Mouse (Mus musculus) spleen, postnatal 36 days (tissue): Measurements from ENCODE around the gene Zfhx2.

Source experiments
- DNase-seq, 2 experiments: peaks; one replicate each; pipeline ENCODE4 v3.0.0; 2022; ENCODE audit warnings: low spot score in 2 of 2, mixed read lengths in 1 of 2

The Zfhx2 gene

DNA sequence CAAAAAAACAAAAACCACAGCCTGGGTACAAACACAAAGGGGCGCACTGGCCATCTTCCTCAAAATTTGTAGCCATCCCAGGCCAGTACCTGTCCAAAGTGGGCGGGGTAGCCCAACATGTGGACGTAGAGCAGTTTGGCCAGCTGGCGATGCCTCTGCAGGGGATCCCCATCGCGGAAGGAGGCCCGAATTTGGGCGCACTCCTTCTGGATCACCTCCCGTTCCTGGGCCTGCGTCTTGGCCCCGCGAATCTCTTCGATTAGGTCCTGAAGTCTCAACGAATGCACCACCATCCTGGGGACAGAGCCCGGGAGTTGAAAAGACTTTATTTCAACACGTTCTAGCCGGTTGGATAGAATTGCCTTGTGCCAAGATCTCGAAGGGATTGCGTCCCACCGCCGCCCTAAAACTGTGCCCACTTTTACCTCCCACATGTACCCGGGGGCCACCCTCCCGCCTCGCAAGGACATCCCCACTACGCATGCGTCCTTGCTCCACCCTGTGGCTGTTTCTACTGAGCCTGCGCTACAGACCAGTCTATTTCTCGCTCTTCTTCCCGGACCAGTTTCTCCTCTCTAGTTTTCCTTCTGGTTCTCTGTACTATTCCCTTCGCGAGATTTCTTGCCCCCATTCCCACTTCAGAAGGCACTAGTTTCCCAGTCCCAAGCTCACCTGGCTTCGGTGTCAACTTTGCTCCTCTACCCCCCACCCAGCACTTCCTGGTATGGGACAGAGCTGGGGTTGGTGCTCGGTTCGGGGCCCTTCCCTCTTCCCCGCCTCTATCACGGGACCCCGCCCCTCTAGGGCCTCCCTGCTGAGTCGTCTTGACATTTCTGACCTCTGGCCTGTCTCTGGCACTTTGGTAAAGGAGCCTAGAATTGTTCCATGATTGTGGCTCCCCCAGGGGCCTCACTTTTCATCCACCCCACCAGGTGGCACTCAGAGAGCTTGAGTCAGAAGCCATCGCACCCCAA, 14.0 kb upstream of the Zfhx2 start, which contains the start of gene Ap1g2:
Gene Ap1g2, minus strand, starts transcription at position 758 of the 974 bp plus-strand sequence.
- DNase-seq = peak; percentile 89

DNA sequence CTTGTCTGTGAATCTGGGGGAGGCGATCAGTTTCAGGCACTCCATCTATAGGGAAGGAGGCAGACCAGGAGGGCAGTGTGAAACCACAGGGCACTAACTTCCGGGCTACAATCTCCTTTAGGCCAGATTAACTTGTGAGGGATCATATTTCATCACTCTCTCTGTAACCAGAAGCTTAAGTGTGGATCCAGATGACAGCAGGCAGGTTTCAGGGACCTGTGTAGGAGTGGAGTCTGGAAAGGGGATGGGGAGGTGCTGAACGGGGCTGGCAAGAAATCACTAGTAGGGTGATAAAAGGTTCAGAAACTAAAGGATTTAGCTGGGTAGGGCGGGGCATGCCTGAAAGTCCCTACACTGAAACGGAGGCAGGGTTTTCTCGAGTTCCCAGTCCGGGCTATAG, 13.3 kb upstream of the Zfhx2 start:
- no peak for DNase-seq

DNA sequence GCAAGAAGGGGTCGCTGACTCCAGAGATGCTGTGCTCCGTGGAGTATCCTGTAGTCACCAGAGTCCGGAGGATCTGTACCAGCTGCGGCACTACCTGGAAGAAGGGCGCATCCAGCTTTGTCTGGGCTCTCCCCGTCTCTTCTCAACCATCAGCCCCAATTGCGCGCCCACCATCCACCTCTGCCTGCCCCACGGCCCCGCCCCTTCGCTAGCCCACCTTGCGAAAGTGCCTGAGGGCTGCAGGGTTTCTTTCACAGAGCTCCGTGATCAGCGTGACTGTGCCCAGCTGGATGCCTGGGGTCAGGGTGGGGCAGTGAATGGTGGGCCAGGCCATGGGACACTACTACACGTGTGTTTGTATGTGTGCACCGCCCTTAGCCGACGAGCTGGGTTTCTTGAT, 12.2 kb upstream of the Zfhx2 start:
- no peak for DNase-seq

DNA sequence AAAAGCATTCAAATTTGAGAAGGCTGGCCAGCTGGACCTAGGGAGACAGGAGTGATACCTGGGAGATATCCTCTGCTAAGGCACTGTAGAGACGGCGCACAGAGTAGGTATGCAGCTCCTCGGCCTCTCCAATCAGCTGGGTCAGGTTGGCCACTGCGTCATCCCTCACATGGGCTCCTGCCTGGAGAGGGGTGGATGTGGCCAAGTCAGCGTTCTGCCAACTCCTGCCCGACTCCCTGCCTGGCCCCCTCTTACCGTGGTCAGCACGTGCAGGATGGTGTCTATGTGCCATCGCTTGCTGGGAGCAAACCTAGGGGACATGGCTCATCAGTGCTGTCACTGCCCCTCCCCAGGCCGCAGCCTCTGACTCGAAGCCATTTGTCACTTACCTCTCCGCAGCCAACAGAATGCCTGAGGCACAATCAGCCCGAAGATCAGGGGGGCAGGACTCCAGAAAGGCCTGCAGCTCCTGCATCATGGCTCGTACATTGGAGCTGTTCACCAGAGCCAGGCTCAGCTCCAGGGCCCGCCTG, 10.2 kb upstream of the Zfhx2 start:
- DNase-seq = no peak

DNA sequence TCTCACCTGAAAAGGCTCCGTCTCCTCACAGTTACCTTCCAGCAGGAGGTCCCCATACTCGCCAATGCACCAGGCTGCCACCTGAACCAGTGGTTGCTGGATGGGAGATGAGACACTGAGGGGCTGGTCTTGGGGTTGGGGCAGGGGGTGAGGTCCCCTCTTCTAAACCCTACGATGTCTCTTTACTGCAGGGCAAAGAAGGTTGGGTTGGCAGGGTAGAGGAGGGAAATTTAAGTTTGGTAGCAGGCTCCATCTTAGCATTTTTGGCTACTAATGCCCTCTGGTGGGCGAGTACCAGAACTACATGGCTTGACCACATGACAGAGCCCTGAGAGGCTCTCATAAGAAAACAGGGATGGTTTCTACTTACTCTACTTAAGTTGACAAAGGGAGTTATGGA, 9.5 kb upstream of the Zfhx2 start:
- no peak for DNase-seq

DNA sequence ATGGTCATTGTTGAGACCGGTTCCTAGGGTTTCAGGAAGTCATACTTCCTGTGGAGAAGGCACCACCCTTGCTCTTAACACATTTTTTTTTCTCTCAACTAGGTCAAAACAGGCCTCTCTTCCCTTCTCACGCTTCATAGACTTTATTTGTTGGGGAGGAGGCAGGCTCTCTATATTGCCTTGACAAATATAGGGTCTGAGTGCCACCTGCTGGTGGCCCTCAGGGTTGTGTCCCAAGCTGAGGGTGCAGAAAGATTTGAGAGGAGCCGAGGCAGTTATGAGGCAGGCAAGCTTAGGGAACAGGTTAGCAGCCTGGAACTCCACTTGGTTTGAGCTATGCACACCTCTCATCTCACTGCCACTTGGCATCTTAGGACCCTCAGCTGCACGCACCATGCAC, 5.9 kb upstream of the Zfhx2 start:
- peak; percentile 41 to 51 for DNase-seq

DNA sequence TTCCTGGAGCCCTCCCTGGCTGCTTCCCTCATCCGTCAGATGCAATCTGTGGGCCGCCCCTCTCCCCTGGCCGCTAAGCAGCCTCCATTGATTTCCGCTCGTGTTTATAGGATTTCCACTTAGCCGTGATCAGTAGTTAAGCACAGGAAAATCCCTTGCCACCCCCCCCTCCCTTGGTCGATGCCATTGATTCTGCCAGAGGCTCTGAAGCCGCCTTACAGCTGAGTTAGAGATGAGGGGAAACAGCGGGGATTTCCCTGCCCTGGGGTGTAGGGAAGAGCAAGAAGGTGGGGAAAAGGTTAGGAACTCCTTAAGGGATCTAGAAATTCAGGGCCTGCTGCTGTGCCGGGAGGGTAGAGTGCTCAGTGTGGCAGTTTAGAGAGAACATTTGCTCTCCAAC, 5.5 kb upstream of the Zfhx2 start:
- no peak for DNase-seq

DNA sequence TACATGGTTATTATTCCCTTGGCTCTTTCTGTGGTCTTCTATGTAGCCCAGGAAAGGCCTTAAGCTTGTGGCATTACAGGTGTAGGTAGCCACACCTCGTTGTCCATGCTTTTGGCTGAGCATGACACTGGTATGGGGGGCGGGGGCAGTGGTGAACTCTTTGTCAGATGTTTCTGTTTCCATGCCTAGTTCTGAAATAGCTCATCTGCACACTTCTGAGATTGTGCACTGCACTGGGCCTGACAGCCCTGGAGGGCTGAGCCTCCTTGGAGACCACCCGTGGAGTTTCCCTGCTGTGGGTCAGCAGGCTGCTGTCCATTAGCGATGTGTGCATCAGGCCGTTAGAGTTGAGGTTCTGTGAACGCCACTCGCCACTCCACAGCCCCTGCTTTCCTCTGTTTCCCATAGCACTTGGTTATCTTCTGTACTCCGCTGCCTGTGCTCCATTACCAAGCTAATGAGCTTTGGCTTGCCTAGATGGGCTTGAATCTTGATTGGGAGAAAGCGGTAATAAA, 4.5 kb upstream of the Zfhx2 start:
- no peak for DNase-seq

DNA sequence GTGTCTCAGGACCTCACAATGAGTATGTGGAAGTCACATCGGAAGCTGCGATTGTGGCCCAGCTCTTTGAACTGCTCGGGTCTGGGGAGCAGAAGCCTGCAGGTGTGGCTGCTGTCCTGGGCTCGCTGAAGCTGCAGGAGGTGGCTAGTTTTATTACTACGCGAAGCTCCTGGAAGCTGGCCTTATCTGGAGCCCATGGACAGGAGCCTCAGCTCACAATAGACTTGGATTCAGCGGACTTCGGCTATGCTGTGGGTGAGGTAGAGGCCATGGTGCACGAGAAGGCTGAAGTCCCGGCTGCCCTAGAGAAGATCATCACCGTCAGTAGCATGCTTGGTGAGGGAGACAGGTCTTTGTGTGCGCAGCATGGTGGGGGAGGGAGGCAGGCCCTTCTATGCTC, 3.5 kb upstream of the Zfhx2 start:
- DNase-seq = no peak

DNA sequence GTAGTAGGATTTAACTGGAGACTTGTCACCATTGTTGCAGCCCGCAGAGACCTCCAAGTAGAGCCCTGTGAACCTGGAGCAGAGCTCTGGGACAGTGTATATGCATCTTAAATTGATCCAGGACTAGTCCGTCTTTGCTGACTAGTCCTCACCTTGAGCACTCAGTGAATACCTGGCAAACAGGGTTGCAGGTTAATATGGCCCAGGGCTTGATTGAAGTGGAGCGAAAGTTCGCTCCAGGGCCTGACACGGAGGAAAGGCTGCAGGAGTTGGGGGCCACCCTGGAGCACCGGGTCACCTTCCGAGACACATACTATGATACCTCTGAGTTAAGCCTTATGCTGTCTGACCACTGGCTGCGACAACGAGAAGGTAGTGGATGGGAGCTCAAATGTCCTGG, 3.1 kb upstream of the Zfhx2 start:
- DNase-seq = no peak

DNA sequence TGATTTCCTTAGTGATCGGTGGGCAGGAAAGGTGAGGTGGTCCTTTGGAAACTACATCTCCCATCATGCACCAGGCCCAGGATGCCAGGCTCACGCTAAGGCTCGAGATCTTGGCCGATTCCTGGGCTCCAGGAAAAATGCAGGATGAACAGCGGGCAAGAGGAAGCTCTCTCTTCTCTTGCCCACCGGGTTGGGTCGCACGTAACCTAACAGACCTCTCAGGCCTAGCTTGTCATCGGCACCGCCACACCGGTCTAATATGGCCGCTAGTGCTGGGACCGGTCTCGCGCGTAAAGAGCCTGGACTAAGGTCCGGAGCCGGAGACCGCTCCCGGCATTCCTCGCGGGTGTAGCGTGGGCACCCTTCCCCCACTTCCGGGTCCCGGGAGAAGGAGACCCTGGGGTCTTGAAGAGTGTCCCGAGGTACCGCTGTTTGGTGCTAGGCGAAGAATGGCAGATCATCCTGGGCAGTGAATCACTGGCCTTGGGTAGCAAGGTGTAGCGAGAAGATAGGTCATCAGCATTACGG, 2.6 kb upstream of the Zfhx2 start, which contains the start of gene Thtpa:
Gene Thtpa, plus strand, starts transcription at position 81 of the 528 bp plus-strand sequence.
- peak; percentile 68 to 69 for DNase-seq

DNA sequence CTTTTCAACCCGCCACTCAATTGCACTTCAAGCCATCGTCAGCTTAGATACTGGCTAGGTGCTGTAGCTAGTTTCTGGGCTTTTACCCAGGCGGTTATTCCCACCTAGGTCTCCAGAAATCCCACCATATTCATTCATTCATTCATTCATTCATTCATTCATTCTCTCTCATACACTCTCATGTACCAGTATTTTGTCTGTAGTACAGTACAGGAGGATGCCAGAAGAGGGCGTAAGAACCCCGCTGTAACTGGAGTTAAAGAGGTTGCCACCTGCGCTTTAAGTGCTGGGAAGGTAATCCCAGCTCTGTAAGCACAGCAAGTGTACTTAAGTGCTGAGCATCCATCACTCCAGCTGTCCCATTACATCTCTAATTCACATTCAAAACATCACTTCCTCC, 1.8 kb upstream of the Zfhx2 start:
- no peak for DNase-seq

DNA sequence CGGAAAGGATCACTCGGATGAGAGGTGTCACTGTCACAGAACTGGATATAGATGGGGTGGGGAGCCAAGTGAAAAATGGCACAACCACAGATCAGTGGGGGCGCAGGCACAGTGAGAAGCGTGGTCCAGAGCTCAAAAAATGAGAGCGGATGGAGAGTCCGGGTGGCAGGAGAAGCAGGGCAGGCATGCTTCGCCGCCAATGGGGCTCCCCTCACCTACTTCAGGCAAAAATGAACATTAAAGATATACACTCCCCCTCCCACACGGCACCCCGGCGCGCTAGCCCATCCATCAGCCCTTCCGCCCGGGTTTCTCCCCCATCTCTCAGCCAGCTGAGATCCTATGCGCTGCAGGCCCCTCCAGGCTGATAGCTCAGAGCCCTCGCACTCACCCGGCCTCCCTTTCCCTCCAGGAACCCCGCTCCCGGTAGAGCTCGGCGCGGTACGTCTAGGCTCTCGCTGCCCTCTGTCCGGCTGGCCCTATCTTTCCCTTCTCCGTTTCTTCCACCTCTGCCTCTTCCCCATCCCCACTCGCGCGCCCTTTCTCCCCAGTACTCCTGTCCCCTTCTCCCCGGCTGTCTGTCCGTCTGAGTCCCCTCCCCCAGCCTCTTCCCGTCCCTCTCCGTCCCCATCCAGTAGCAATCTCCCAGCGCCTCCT, 787 bp downstream of the Zfhx2 start:
- DNase-seq = no peak

DNA sequence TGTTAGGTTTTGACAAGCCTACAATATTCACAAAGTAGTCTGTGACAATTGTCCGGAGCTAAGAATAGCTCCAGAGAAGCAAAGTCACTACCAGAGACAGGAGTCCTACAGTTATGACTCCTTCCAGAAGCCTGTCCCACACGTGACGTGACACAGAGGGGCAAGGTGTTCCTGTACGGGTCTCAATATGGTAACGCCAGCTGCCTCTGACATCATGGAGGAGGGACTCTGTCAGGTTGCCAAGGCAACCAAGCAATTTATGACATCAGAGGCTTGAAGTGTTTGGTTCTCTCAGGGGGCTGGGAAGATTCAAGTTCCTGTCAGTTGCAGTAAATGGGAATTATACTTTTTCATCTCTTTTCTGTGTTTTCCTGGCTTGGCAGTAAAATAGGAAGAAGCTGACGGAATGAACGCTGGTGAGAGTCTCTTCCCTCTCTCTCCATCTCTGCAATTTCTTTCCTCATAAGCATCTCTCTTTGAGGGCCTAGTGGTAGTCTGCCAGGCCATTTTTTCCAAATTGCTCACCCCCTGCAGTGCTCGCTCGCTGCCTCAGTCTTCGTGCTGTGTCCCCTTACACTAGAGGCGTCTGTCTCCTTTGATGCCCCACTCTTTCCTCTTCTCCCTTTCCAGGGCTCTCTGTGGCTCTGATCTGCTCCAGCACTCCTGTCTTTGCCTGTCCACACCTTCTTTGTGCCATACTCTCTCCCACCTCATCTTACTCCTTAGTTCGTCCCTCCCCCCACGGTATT, 2.8 kb downstream of the Zfhx2 start:
- no peak for DNase-seq

DNA sequence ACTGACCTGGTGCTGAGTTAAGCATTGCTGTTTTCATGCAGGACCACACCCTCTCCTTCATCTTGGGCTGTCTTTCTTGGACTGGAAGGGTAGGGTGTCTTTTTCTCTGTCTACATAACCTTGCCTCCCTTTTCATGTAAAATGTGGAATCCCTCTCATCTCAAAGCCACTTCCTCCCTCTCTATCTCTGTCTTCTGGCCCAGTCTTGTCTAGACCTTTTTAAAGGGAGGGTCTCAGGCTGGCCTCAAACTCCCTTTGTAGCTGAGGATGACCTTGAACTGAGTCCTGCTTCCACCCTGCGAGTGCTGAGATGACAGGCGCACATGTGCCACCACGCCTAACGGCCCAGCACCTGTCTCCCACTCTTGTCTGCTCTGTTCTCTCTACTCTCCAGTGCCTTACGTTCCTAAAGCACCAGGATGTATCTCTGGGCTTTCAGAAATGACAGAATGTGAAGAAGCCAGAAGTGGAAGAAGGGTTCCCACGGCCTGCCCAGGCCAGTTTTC, 6.1 kb downstream of the Zfhx2 start:
- DNase-seq = no peak

DNA sequence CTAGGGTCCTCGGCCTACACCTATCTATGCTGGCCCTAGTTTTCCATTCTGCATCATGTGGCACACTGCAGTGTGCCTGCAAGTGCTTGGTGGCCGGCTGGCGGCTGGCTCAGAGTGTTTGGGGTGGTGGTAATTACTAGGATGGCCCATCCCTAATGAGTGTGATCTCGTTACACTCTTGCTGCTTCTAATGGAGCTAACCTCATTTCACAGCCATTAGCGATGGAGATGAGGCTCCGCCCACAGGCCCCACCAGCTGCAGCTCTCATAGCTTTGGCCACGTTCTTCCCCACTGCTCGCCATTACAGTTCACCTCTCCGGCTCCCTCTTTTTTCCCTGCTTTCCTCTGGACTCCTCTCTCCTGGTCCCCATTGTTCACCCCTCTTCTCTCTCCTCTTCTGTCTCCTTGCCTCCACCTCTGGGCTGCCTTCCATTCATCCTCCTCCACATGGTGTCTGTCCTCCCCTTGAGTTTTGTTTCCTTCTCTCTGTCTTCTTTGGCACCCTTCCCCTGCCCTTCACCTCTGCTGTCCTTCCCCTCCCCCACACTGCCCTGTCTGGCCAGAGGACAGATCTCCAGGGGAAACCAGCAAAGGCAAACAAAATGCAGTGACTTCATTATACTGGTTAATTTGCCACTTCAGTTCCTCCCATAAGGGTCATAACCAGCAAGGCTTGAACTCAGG, 6.7 kb downstream of the Zfhx2 start:
- no peak for DNase-seq

DNA sequence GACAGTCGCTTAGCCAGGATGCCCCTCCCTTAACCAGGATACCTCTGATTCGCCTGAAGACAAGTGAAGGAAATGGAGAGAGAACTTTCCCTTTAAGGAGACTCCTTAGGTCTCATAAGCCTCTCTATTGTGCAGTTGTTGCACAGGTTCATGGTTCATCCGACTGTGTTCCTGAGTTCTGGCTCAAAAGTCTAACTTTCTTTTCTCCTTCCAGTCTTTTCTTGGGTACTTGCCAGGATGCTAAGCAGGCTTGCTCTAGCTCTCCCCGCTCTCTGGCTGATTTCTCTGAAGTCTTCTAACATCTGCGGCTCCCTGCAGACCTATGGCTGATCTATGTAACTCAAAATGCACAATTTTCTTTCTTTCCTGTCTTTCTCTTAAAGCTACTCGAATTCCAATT, 8.6 kb downstream of the Zfhx2 start:
- DNase-seq = no peak

DNA sequence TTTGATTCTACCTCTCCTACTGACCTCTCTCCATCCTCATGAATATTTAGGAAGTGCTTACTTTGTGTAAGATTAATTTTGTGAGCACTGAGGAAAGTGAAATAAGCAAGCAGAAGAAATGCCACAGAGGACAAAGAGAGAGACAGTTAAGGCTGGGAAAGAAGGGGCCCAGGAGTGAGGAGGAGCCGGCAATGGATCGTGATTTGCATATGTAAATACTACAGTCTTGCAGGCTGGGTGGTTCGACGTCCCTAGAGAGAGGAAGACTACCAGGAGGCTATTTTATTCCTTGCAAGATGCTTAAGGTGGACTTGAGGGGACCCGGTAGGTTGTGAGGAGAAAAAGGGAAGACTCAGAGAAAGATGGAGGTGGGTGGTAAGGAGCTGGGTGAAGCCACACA, 11.0 kb downstream of the Zfhx2 start:
- no peak for DNase-seq

DNA sequence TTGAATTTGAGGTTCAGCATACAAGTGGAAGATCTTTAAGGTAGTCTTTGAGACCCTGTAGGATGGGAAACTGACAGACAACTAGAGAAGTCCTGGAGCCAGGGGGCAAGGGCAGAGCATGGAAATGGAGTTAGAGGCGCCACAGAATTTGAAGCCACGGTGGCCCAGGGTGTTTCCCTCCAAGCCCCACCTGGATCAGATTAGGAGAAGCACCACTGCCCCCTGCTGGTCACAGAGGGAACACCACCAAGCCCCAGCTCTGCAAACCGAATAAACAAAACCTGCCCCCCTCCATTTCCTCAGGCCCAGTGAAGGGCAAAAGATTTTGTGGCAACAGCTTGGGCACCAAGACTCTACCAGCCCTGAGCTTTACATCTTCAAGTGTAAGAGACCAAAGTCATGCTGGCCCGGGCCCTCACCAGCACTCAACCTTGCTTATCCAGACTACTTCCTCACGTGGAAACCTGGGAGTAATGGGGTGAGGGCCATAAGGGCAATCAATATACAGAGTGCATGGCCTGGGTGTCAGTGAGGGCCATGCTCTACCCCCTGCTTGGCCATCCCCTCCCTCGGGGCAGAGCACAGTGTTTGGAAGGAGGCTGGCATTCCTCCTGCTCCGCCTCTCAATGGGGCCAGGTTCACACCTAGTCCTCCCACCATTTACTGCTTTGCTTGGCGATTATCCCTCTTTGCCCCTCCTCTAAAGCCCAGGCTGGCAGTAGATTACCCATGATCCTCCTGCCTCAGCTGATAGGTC, 12.7 kb downstream of the Zfhx2 start:
- DNase-seq = peak; percentile 34 to 38
